Mouse (Mus musculus): Measurements from ENCODE around the gene Psmb1. TPM values are rescaled to one million over a fixed set of nuclear protein-coding genes. Genes with fewer than 3 reads are reported as not detected.
A peak's percentile ranks its signal among the peaks of the same experiment; 100 is the strongest.
"Not testable (repeated sequence)": the region's sequence is repeated elsewhere in the genome, so short reads cannot be mapped to it uniquely, and the experiment has no call there.

The Psmb1 gene
- 100 to 1,000 TPM; 119 to 138 TPM for total RNA-seq (2021)

DNA sequence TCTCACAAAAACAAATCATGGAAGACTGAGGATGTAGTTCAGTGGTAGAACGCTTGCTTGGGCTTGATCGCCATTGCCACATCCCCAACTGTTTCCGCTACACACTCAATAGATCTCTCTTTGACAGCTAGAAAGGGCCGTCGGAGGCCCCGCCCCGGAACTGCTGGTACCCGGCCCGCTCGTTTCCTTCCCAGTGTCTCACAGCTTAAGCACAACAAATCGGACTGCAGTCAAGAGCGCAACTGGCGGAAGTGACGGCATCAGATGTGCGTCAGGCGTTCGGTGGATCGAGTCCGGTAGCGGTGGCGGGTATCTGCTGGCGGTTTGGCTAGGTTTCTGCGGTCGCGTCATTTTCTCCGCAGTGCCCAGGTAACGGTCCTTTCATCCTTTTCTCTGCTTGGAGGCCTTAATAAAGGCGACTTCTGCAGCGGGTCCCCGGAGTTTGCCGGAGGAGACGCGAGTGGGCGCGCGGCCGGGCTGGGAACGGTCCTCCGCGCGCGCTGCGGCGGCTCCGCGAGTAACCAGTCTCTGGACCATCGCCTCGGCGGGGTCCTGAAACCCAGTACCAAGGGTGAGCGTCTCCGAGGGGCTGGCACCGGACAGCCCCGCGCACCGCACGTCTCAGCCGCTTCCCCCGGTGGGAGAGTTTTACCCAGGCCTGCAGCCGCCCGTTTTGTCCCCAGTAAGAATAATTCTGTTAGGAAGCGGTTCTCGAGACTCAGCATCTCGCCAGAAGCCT, at the start of gene Psmb1, which contains the start of gene Tbp:
Gene Psmb1 (minus strand): TSS at position 96 of the 739 bp plus-strand sequence.
Gene Tbp (plus strand): TSS at position 233 of the 739 bp plus-strand sequence.
- DNase-seq (ENCODE audit: extremely low spot score in 1 of 2, low spot score in 1 of 2), result peak; percentile 91 to 96

DNA sequence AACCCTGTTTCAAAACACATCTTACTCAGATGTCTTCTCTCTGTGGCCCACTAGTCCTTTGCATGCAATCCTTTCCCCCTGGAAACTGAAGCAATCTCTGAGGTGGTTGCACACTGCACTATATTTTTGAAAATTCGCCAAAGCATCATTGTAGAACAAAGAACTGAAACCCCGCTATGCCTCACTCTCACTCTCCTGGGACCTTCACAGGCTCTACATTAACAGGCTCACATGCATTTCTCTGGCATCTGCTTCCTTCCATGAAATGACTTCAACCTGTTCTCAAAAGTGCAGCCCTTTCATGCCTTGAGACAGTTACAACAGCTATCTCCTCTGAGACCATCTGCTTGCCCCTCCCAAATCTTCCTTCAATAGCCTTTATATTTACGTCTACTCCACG, 46.9 kb upstream of the Psmb1 start:
- DNase-seq (ENCODE audit: extremely low spot score in 1 of 2, low spot score in 1 of 2), result no peak

DNA sequence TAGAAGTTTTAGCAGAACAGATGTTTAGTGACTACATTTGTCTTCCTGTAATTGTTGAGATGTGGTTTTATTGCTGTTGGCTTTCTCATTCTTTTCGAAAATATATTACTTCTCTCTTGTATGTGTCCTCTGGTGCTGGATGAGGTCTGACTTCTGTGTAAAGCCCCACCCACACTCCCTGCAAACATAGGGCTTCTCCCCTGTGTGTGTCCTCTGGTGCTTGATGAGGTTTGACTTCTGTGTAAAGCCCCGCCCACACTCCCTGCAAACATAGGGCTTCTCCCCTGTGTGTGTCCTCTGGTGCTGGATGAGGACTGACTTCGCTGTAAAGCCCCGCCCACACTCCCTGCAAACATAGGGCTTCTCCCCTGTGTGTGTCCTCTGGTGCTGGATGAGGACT, 44.3 kb upstream of the Psmb1 start:
- DNase-seq (ENCODE audit: extremely low spot score in 1 of 2, low spot score in 1 of 2), result not testable (repeated sequence)

DNA sequence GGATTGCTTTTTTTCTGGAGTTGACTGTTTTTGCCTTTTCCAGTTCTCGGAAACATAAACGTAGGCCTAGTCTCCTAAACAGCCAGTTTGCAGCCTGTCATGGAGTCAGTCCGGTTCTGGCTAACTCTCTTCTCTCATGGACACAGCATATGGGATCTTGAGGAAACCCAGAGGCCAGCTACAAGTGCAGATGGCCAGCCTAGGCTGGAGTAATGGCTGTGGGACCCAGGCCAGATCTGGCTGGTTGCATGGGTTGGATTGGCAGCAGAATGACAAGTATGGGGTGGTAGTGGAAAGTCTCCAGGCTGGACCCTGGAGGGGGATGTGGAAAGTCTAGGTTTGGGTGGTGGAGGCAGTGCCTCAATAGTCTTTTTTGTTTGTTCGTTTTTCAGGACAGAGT, 40.8 kb upstream of the Psmb1 start:
- no peak for DNase-seq (ENCODE audit: extremely low spot score in 1 of 2, low spot score in 1 of 2)

DNA sequence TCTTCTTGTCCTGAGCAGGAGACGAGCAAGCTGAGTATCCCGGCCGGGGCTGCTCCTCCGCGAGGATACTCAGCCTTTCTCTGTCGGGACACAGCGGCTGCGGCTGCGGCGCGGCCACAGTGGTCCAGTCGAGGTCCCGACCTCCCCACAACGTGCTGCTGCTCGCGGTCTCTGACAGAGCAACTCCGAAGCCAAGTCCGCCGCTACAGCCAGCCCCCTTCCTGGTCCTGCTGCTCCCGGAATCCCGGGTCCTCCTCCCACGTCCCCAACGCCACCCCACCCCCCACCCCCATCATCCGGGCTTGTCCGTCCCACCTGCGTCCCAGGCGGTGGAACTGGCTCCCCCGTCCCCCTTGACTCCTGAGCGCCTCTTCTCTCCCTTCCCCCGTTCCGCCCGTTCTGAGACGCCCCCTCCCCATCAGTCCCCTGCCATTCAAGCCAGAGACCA, 36.9 kb upstream of the Psmb1 start:
- DNase-seq (ENCODE audit: extremely low spot score in 1 of 2, low spot score in 1 of 2), result no peak

DNA sequence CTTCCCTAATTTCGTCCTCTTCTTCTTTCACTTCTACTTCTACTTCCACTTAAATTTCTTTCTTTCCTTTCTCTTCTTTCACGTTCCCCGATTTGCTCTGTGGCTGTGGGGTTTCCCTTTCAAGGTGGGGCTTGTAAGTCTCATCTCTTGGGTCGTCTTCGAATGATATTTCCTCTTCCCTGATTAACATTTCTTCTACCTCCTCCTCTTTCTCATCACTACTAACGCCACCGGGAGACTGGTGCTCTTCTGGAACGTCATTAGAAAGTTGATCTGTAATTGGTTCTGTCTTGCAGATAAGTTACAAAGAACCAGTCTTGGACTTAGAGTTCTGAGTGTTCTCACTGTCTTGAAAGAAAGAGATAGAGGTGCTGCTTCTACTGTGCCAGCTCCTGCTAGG, 36.4 kb upstream of the Psmb1 start:
- no peak for DNase-seq (ENCODE audit: extremely low spot score in 1 of 2, low spot score in 1 of 2)

DNA sequence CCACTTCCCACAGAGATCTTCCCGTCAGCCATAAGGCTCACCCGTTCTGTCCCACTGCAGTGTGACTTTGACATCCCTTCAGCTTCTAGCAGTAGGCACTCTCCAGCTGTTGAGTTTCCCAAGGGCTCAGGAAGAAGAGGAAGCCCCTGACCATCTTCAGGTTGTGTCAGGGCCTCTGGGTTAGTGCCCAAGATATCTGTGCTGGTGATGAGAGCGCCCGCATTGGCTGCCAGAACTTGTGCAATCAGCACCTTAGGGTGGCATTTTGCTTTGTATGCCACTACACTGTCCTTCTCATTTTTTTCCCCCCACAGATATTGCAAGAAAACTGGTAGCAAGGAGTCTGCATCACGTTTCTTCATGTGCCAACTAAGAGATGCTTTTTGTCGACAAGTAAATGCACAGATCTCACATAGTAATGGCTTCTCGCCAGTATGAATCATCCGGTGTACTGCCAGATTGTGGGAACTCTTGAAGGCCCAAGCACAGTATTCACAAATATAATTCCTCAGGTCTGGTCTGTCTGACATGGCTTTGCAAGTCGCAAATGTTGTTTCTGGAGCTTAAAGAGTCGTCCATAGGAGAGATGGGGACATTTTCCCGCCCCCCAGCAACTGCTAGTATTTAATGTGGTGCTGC, 35.7 kb upstream of the Psmb1 start:
- no peak for DNase-seq (ENCODE audit: extremely low spot score in 1 of 2, low spot score in 1 of 2)

DNA sequence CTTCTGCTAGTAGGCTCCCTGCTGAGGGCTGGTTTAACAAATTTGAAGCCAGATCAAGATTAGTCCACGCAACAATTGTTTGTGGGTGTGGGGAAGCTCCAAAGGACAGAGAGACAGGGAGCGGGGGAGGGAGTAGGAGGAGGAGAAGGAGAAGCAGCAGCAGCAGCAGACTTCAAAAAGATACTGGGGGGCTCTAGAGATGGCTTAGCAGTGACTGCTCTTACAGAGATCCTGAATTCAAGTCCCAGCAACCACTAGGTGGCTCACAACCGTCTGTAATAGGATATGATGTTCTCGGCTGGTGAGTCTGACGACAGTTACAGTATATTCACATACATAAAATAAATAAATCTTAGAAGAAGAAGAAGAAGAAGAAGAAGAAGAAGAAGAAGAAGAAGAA, 30.6 kb upstream of the Psmb1 start:
- DNase-seq (ENCODE audit: extremely low spot score in 1 of 2, low spot score in 1 of 2), result peak in 1 of 2 experiments; percentile 57

DNA sequence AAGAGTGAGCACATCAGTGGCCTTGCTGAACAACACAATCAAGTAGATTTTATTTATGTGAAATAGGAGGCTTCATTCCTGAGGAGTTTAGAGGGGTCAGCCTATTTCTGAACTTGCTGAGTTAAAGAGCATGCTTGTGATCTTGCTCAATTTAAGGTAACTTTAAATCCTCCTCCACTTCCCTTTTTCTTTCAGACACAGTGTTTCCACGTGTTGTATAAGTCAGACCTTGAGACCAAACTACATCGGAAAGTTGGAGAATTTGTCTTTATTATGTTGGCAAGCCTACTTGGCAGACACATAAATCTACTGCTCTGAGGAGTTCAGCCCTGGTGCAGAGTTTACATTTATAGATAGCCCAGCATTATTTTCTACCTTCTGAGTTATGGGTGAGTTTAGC, 29.3 kb upstream of the Psmb1 start:
- no peak for DNase-seq (ENCODE audit: extremely low spot score in 1 of 2, low spot score in 1 of 2)

DNA sequence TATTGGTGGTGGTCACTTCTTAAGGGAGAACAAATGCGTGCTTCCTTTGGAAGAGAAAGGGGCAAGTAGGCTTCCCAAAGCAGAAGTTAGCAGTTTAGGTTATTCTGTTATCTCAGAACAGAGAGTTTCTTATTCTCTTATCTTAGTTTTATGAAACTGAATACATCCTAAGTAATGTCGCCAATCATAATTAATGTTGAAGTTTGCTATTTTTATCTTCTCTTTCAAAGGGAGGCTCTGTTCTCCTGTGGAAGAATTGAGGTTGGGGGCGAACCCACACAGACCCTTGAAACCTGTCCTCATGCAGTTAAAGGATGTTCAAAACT, 28.2 kb upstream of the Psmb1 start:
- no peak for DNase-seq (ENCODE audit: extremely low spot score in 1 of 2, low spot score in 1 of 2)

DNA sequence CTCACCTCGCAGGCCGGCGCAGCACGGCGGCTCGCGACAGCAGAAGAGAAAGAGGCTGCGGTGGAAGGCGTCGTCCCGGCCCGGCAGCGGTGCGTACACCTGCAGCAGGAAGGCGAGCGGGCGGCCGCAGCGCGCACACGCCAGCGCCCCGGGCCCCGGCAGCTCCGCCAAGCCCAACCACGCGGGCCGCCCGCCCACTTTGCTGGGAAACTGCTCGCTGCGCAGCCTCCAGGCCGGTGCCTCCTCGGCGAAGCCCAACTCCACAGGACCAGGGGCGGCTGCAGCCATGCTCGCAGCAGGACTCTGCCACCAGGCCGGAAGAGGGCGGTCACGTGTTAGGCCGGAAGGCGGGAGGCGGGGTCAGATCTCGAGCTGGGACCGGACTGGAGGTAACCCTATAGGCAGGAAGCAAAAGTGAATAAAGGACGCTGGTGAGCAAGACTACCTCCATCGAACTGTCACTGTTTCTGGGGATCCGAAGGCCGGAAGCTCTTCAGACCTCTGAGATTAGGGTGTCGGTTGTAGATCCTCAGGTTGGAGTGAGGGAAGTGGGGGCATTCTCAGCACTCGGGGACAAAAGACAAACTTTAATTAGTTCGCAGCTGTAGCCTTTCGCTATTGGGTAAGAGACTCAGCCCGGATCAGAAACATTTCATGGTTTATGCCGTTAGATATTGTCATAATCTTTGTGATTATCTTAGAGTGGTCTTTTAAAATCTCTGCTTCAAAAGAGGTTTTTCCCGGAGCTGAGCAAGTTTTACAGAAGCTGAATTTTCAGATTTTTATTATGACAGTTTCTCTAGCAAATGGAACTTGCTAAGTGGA, 27.6 kb upstream of the Psmb1 start, which contains the start of gene Pdcd2:
Gene Pdcd2 (minus strand): TSS at position 316 of the 825 bp plus-strand sequence.
- DNase-seq (ENCODE audit: extremely low spot score in 1 of 2, low spot score in 1 of 2), result peak; percentile 78 to 85

DNA sequence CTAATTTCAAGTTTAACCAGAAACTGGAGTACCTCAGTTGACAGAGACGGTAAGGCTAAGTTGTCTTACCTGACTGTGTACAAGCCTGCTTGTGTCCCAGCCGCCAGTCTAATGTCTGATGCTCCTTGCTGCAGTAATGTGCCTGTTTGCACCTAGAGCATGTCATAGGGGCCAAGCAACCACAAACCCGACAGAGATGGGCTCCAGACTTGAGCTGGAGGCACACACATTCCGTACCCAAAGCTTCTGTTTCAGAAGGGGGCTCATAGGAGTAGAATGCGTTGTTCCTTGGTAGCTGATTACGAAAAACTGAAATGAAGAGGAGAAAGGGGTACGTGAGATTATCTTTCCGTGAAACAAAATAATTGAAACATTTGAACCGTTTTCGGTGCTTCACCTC, 26.8 kb upstream of the Psmb1 start:
- no peak for DNase-seq (ENCODE audit: extremely low spot score in 1 of 2, low spot score in 1 of 2)

DNA sequence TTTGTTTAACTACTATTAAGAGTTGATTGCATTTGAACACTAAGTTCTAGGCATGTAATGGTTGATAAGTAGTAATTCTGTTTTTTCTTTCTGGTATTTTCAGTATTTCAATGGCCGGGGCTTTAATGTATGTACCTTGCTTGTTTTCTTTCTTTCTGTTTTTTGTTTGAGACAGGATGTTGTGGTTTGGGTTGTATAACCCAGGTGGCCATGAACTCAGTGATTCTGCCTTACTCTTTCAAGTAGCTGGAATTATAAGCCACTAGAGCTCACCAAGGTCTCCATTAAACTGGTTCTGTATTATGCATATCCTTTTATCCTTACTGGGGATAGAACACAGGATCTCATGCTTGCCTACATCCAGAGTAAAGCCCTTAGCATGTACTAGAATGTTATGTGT, 19.2 kb upstream of the Psmb1 start:
- DNase-seq (ENCODE audit: extremely low spot score in 1 of 2, low spot score in 1 of 2), result no peak

DNA sequence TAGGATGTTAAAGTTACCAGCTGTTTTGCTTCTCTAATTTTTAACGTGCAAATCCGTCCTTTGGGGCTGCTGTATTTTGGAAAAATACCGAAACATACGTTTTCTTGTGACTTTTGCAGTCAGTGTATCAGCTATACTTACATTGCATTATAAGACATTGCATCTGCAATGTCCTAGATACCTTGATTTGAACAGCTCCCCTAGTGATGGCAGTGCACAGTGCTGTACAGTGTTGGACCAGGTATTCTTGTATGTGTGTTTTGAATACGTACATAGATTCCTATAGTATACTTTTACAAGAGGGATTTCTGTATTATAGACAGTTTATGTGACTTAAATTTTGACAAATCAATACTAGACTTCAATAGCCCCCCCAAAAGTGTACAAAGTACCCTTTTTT, 18.6 kb upstream of the Psmb1 start:
- no peak for DNase-seq (ENCODE audit: extremely low spot score in 1 of 2, low spot score in 1 of 2)

DNA sequence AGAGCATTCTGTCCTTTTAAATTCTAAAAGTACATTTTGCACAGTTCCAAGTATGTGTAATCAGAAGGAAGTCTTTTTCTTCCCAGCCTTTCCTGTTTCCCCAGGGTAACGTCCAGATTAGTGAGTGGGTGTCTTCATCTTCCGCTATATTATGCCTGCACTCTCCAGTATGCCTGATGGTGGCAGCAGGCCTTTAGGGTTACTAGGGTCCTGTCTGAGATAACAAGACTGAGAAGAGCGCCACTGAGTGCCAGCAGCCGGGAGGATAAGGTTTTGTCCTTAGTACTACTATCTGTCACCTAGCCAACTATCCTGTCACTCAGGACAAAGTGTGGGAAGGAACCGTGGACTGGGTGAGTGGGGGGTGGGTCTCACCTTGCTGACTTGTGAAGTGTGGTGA, 18.2 kb upstream of the Psmb1 start:
- DNase-seq (ENCODE audit: extremely low spot score in 1 of 2, low spot score in 1 of 2), result no peak

DNA sequence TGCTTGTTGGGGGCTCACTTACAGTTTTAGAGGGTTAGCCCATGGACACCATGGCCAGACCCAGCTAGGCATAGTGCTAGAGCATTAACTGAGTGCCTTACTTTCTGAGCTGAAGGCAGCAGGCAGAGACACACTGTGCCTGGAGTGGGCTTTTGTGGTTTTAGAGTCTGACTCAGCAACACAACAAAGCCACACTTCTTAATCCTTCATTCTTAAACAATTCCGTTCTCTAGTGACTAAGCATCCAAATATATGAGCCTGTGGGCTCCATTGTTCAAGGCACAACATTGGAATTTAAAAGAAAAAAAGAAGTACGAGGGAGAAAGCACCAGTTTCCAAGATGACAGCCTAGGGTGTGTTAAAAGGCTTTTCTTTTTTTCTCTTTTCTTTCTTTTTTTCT, 11.1 kb upstream of the Psmb1 start:
- DNase-seq (ENCODE audit: extremely low spot score in 1 of 2, low spot score in 1 of 2), result no peak

DNA sequence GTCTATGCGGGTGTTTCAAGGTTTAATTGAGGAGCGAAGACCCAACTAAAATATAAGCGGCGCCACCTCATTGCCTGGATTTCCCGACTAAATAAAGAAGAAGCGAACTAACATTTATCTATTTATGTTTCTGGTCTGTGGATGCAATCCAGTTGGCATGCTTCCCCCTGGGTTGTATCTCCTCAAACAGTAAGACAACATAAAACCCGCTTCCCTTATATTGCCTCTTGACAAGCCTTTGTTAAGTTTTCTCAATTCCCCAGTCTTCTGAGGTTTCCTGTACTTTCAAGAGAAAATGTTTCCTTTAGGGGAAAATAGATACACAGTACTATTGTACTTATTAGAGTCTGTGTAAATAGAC, 818 bp downstream of the Psmb1 start:
- DNase-seq (ENCODE audit: extremely low spot score in 1 of 2, low spot score in 1 of 2), result no peak

DNA sequence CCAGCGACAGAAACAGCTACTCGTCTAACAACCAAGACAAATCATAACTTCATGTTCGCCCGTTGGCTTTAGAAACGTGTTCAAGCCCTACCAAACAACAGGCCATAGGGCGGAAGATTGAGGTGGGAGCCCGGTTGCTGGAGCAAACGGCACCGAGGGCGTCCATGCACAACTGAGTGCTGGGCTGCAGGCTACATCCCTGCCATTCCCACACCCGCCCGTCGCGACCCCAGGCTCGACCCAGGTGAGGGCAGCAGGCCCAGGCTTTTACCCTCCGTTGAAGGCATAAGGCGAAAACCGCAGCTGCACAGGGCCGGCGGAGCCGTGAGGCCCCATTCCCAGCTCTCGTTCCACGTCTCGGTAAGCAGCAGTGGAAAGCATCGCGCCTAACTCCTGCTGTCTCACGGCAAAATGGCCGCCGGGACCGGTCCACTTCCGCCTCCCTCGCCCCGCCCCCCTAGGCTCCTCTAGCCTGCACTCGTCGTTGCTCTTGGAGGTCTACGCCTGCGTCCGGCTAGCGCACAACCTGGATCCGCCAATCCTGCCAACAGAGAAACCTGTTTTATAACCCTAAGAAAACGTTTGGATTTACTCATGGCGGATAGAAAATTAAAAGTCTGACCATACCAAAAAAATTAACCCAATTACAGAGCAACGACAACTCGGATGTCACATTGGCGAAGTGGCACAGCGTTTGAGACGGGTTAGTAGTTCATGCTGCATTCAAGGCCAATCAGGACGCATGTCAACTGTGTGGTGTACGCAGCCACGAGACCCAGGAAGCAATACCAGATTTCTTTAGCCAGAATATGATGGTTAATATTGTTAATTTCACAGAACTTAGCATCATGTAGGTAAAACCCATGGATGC, 1.4 kb downstream of the Psmb1 start:
- peak; percentile 92 to 95 for DNase-seq (ENCODE audit: extremely low spot score in 1 of 2, low spot score in 1 of 2)

DNA sequence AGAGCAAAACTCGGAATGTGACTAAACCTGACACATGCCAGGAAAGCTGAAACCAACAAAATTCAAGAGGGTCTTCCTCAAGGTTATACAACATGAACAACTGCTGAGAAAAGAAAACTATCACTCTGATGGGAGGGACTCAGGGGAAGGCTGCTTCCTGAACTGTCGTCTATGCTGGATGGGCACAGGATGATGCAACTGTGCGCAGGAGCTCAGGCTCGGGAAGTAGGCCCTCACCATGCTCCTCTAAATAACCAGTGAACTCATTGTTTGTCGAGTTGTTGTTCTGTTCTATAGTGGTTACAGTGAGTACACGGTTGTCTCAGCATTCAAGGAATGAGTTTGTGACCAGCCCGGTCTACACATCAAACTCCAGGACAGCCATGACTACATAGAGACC, 9.0 kb downstream of the Psmb1 start:
- no peak for DNase-seq (ENCODE audit: extremely low spot score in 1 of 2, low spot score in 1 of 2)

DNA sequence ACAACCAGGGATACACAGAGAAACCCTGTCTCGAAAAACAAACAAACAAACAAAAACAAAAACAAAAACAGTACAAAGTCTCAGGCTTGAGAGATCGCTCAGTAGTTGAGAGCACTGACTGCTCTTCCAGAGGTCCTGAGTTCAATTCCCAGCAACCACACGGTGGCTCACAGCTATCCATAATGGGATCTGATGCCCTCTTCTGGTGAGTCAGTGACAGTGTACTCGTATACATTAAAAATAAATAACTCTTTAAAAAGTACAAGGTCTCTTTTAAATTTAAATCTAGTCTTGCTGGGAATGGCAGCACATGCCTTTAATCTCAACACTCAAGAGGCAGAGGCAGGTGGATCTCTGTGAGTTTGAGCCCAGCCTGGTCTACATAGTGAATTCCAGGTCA, 26.9 kb downstream of the Psmb1 start:
- DNase-seq (ENCODE audit: extremely low spot score in 1 of 2, low spot score in 1 of 2), result no peak
